Comparison of ENCODE assay signal across 20 mouse cellular contexts in the genomic region with DNA sequence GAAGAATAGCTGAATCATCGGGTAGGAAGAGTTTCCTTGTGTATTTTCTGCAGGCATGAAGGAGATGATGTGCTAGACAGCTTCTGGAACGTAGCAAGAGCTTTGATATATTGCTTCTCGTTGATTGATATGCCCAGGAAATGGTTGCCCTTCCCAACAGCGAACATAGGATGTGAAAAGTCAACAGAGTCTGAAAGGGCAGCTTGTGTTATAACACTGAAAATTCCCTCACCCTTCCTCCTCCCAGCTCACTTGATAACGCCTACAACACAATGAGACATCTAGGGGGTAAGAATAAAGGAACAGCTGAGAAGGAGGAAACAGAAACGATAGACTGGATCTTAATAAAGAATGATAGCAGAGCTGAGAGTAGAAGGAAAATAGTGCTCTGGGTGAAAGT.
DNase-seq lines count a peak whose midpoint lies in the region; ATAC-seq and TF ChIP-seq lines count a peak whose summit lies in the region.
"Had no signal": no experiment of that assay in that cellular context is flagged by ENCODE, and none has a peak within 500 bp of the region (broad histone marks: within the 10 kb centered on the region; RNA-seq: fewer than 3 reads in every experiment).

No protein-coding gene starts in this region.

- TF ChIP-seq CTCF in lung, embryonic 14.5 days (IDR thresholded peaks at IDR 0.05; ENCODE audit: low read depth) = no peak

- H3K36me3 ChIP-seq in lung, embryonic 14.5 days (ENCODE audit: insufficient read depth) = no peaks in the 10 kb centered on the region
- H3K36me3 ChIP-seq in intestine, embryonic 15.5 days = no peaks in the 10 kb centered on the region
- H3K36me3 ChIP-seq in kidney, embryonic 14.5 days (ENCODE audit: control insufficient read depth, insufficient read depth, low read length) = no peaks in the 10 kb centered on the region
- no peaks in the 10 kb centered on the region for H3K36me3 ChIP-seq in hindbrain, embryonic 16.5 days (ENCODE audit: control insufficient read depth, insufficient read depth, low read length)
- H3K36me3 ChIP-seq: embryonic facial prominence, embryonic 12.5 days; forebrain, embryonic 15.5 days; heart, embryonic 12.5 days; hindbrain, embryonic 10.5 days had no signal

- 17% methylated on average over 6 of the region's 6 CpGs for WGBS in lung, embryonic 14.5 days
- WGBS in intestine, embryonic 15.5 days = 29% methylated on average over 6 of the region's 6 CpGs
- 55% methylated on average over 6 of the region's 6 CpGs for WGBS in kidney, embryonic 14.5 days
- WGBS in hindbrain, embryonic 16.5 days = 58% methylated on average over 6 of the region's 6 CpGs

- H3K4me3 ChIP-seq in lung, embryonic 14.5 days (ENCODE audit: low read depth, low read length) = no peak overlapping the region
- no peak overlapping the region for H3K4me3 ChIP-seq in intestine, embryonic 15.5 days (replicated peaks)
- no peak overlapping the region for H3K4me3 ChIP-seq in kidney, embryonic 14.5 days (ENCODE audit: low read length)
- no peak overlapping the region for H3K4me3 ChIP-seq in hindbrain, embryonic 16.5 days (ENCODE audit: low read length)
- H3K4me3 ChIP-seq: embryonic facial prominence, embryonic 12.5 days; forebrain, embryonic 15.5 days; heart, embryonic 12.5 days; hindbrain, embryonic 10.5 days had no signal

- no peak overlapping the region for H3K9ac ChIP-seq in lung, embryonic 14.5 days
- H3K9ac ChIP-seq in intestine, embryonic 15.5 days = no peak overlapping the region
- H3K9ac ChIP-seq in kidney, embryonic 14.5 days (ENCODE audit: low read depth, low read length) = no peak overlapping the region
- H3K9ac ChIP-seq in hindbrain, embryonic 16.5 days (ENCODE audit: low read depth, low read length) = no peak overlapping the region
- H3K9ac ChIP-seq: embryonic facial prominence, embryonic 12.5 days; forebrain, embryonic 15.5 days; heart, embryonic 12.5 days; hindbrain, embryonic 14.5 days had no signal

- H3K9me3 ChIP-seq in lung, embryonic 14.5 days (ENCODE audit: low read depth, low read length) = no peaks in the 10 kb centered on the region
- H3K9me3 ChIP-seq in intestine, embryonic 15.5 days = no peaks in the 10 kb centered on the region
- no peaks in the 10 kb centered on the region for H3K9me3 ChIP-seq in kidney, embryonic 14.5 days (ENCODE audit: control insufficient read depth, low read length)
- no peaks in the 10 kb centered on the region for H3K9me3 ChIP-seq in hindbrain, embryonic 16.5 days (ENCODE audit: control insufficient read depth, low read length)
- H3K9me3 ChIP-seq: embryonic facial prominence, embryonic 12.5 days; forebrain, embryonic 15.5 days; heart, embryonic 12.5 days; hindbrain, embryonic 10.5 days had no signal

- peaks cover 2% of the 10 kb centered on the region; the same call in 1 of the 2 replicates for H3K4me1 ChIP-seq in lung, embryonic 14.5 days (ENCODE audit: insufficient read depth)
- peaks cover 5% of the 10 kb centered on the region; the same call in 1 of the 2 replicates for H3K4me1 ChIP-seq in intestine, embryonic 15.5 days (replicated peaks)
- no peaks in the 10 kb centered on the region for H3K4me1 ChIP-seq in kidney, embryonic 14.5 days (ENCODE audit: control insufficient read depth, insufficient read depth, low read length)
- H3K4me1 ChIP-seq in hindbrain, embryonic 16.5 days (ENCODE audit: control insufficient read depth, insufficient read depth, low read depth, low read length) = no peaks in the 10 kb centered on the region
- H3K4me1 ChIP-seq: forebrain, embryonic 15.5 days; hindbrain, embryonic 10.5 days had no signal

- H3K27ac ChIP-seq in lung, embryonic 14.5 days (ENCODE audit: low read depth) = no peak overlapping the region
- no peak overlapping the region for H3K27ac ChIP-seq in intestine, embryonic 15.5 days
- no peak overlapping the region for H3K27ac ChIP-seq in kidney, embryonic 14.5 days (ENCODE audit: low read depth, low read length)
- H3K27ac ChIP-seq in hindbrain, embryonic 16.5 days (ENCODE audit: low read depth, low read length) = no peak overlapping the region
- H3K27ac ChIP-seq: embryonic facial prominence, embryonic 12.5 days; forebrain, embryonic 15.5 days; hindbrain, embryonic 10.5 days; hindbrain, embryonic 14.5 days had no signal

- no peak for ATAC-seq in lung, embryonic 14.5 days (ENCODE audit: insufficient read depth)
- ATAC-seq in intestine, embryonic 15.5 days = peak; percentile 68; the same call in 1 of the 2 replicates
- ATAC-seq in kidney, embryonic 14.5 days (ENCODE audit: low FRiP score, low TSS enrichment) = no peak
- ATAC-seq in hindbrain, embryonic 16.5 days = no peak
- ATAC-seq: activated CD4-positive, CD25-positive, alpha-beta regulatory T cell, adult 4 months; forebrain, embryonic 15.5 days; Patski had no signal

- no peaks in the 10 kb centered on the region for H3K27me3 ChIP-seq in lung, embryonic 14.5 days (ENCODE audit: insufficient read depth, low read length)
- H3K27me3 ChIP-seq in intestine, embryonic 15.5 days (replicated peaks) = no peaks in the 10 kb centered on the region
- no peaks in the 10 kb centered on the region for H3K27me3 ChIP-seq in kidney, embryonic 14.5 days (ENCODE audit: control insufficient read depth, insufficient read depth, low read length)
- H3K27me3 ChIP-seq in hindbrain, embryonic 16.5 days (replicated peaks; ENCODE audit: control insufficient read depth, insufficient read depth, low read length) = no peaks in the 10 kb centered on the region
- H3K27me3 ChIP-seq: CH12.LX; embryonic facial prominence, embryonic 12.5 days; forebrain, embryonic 15.5 days; heart, embryonic 12.5 days; Patski had no signal

- no peak overlapping the region for H3K4me2 ChIP-seq in lung, embryonic 14.5 days
- no peak overlapping the region for H3K4me2 ChIP-seq in intestine, embryonic 15.5 days (replicated peaks)
- no peak overlapping the region for H3K4me2 ChIP-seq in kidney, embryonic 14.5 days (replicated peaks; ENCODE audit: low read depth, low read length)
- H3K4me2 ChIP-seq in hindbrain, embryonic 16.5 days (ENCODE audit: low read length) = no peak overlapping the region
- H3K4me2 ChIP-seq: embryonic facial prominence, embryonic 12.5 days; forebrain, embryonic 15.5 days; heart, embryonic 12.5 days; hindbrain, embryonic 14.5 days had no signal

- peak; percentile 37 for DNase-seq in lung, embryonic 14.5 days
- DNase-seq in lung, postnatal 14 days = no peak
- DNase-seq in mesoderm, embryonic 11.5 days (ENCODE audit: low read depth, low spot score) = peak; percentile 20
- no peak for DNase-seq in B cell, adult 2 months
- DNase-seq: adrenal gland, postnatal 14 days; cerebellum, adult 11-12 months; cerebellum, adult 9-11 months; cerebellum, postnatal 36 days; gastrocnemius, postnatal 10 days had no signal

Comparison
In these comparisons a context has a peak if more than half of its experiments do, and no peak if none do; other contexts are left out.
1. DNase-seq: peak in lung, embryonic 14.5 days (single experiment) and mesoderm, embryonic 11.5 days (single experiment); none in lung, postnatal 14 days (single experiment) and B cell, adult 2 months (0 of 2).